Mouse (Mus musculus): ENCODE measurements at regions not wholly inside any gene's neighbourhood (a gene's known extent, or its start where the extent isn't known, plus 50 kb on each side); places are given as distances from the start of the nearest gene placed in this dataset.

DNA sequence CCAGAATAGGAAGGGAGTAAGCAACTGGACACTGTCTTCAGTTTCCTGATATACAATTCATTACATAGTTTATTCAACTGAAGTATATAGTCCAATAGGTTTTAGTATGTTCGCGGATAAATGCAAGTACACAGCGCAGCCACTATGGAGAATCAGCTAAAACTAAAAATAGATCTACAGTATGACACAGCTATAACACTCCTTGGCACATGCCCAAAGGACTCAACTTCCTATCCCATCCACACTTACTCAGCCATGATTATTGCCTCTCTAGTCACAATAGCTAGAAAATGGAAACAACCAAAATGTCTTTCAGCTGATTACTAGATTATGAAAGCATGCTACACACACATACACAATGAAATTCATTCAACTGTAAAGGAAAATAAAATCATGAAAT lies 130.0 kb upstream of the Cdk6 start:
- no peak for TF ChIP-seq ZNF384 (IDR thresholded peaks at IDR 0.05; ENCODE audit: low read depth, low read length)
- TF ChIP-seq HCFC1 (IDR thresholded peaks at IDR 0.05; ENCODE audit: borderline replicate concordance, insufficient read depth, low read length) = no peak
- no peak for TF ChIP-seq CHD2 (IDR thresholded peaks at IDR 0.05; ENCODE audit: low read depth, low read length)
